Mouse (Mus musculus) gastrocnemius, postnatal 14 days (tissue): ENCODE results near the gene Hbq1b. TPM values are rescaled to one million over a fixed set of nuclear protein-coding genes. Genes with fewer than 3 reads are reported as not detected.
A peak's percentile ranks its signal among the peaks of the same experiment; 100 is the strongest.
"Not testable (repeated sequence)": the region's sequence is repeated elsewhere in the genome, so short reads cannot be mapped to it uniquely, and the experiment has no call there.

ENCODE experiments used
- DNase-seq: peaks from one replicate; pipeline ENCODE4 v3.0.0; 2021; ENCODE audit warnings: mixed read lengths
- intact Hi-C: fragments of 180-260 bp; cut with DNase I; formaldehyde crosslinking; loops from one replicate; pipeline ENCODE4 v1.15.1; 2025; ENCODE audit warnings: low total_unique reads
- total RNA-seq, 2 experiments: library from RNA; stranded (reverse); gene quantifications; 2 replicates each; pipeline ENCODE4 v1.2.3; 2021

The Hbq1b gene
- total RNA-seq, 2 experiments from 2014 or later = 0.41 TPM; not detected in 1

GRCm38 (mm10) chr11:32266194-32266593 is 20.6 kb upstream of the Hbq1b start:
- intact Hi-C loops = no loop called here
- DNase-seq = no peak

GRCm38 (mm10) chr11:32266776-32267175 is 20.0 kb upstream of the Hbq1b start:
- no peak for DNase-seq
- intact Hi-C loops = no loop called here

GRCm38 (mm10) chr11:32267188-32267884 is 19.4 kb upstream of the Hbq1b start, which contains the start of gene Nprl3:
Gene Nprl3, minus strand, starts transcription at chr11:32267707.
- DNase-seq = peak; percentile 98
- intact Hi-C loops = no loop called here

GRCm38 (mm10) chr11:32267964-32268363 is 18.8 kb upstream of the Hbq1b start:
- intact Hi-C loops = no loop called here
- no peak for DNase-seq

GRCm38 (mm10) chr11:32268952-32269351 is 17.8 kb upstream of the Hbq1b start:
- intact Hi-C loops = no loop called here

GRCm38 (mm10) chr11:32271178-32271577 is 15.6 kb upstream of the Hbq1b start:
- DNase-seq = no peak
- intact Hi-C loops = no loop called here

More at GRCm38 (mm10) chr11:32268952-32269351, 17.8 kb upstream of the Hbq1b start:
- no peak for DNase-seq

GRCm38 (mm10) chr11:32276347-32276746 is 10.4 kb upstream of the Hbq1b start, which contains the start of gene Hba-x:
Gene Hba-x, plus strand, starts transcription at chr11:32276400.
- intact Hi-C loops = no loop called here

GRCm38 (mm10) chr11:32277736-32278457 is 8.9 kb upstream of the Hbq1b start:
- intact Hi-C loops = no loop called here
- no peak for DNase-seq

More at GRCm38 (mm10) chr11:32276347-32276746, 10.4 kb upstream of the Hbq1b start, which contains the start of gene Hba-x:
- DNase-seq = no peak

- intact Hi-C loops = no loop called here
- DNase-seq = no peak
Measured at GRCm38 (mm10) chr11:32278458-32278957, 8.3 kb upstream of the Hbq1b start.

- no peak for DNase-seq
- intact Hi-C loops = no loop called here
Measured at GRCm38 (mm10) chr11:32280646-32281045, 6.1 kb upstream of the Hbq1b start.

- no peak for DNase-seq
- intact Hi-C loops = no loop called here
Measured at GRCm38 (mm10) chr11:32281416-32282144, 5.2 kb upstream of the Hbq1b start.

- DNase-seq, intact Hi-C loops: not testable (repeated sequence)
Measured at GRCm38 (mm10) chr11:32283091-32283777, 3.5 kb upstream of the Hbq1b start, which contains the start of gene Hba-a1. Gene Hba-a1, plus strand, starts transcription at chr11:32283511.

- intact Hi-C loops = not testable (repeated sequence)
Measured at GRCm38 (mm10) chr11:32284582-32284981, 2.2 kb upstream of the Hbq1b start.

GRCm38 (mm10) chr11:32285031-32285775 is 1.6 kb upstream of the Hbq1b start:
- intact Hi-C loops = loop anchor here (5.0 kb wide), 1 partner anchor 37 kb away; no protein-coding TSS in a partner anchor
- no peak for DNase-seq

More at GRCm38 (mm10) chr11:32284582-32284981, 2.2 kb upstream of the Hbq1b start:
- DNase-seq = not testable (repeated sequence)

- DNase-seq = not testable (repeated sequence)
- intact Hi-C loops = loop anchor here (5.0 kb wide), 1 partner anchor 36 kb away; no protein-coding TSS in a partner anchor
Measured at GRCm38 (mm10) chr11:32285887-32286286, 878 bp upstream of the Hbq1b start.

GRCm38 (mm10) chr11:32287493-32287825 is 694 bp downstream of the Hbq1b start:
- no peak for DNase-seq
- intact Hi-C loops = loop anchor here (5.0 kb wide), 1 partner anchor 35 kb away; no protein-coding TSS in a partner anchor

- intact Hi-C loops, DNase-seq: not testable (repeated sequence)
Measured at GRCm38 (mm10) chr11:32292819-32293218, 6.1 kb downstream of the Hbq1b start.

- intact Hi-C loops, DNase-seq: not testable (repeated sequence)
Measured at GRCm38 (mm10) chr11:32293479-32293878, 6.7 kb downstream of the Hbq1b start.
